Mouse (Mus musculus) kidney, adult 2 months (tissue): ENCODE measurements around the gene Ceacam10.

Experiments used
- CTCF ChIP-seq: fragments of 200-500 bp; conservative IDR thresholded peaks from 2 replicates; pipeline ENCODE4 v1.5.1; 2011; ENCODE audit warnings: low read depth, mild to moderate bottlenecking, control low read depth, low read length, moderate library complexity, mixed read lengths; ENCODE audit not compliant: insufficient read depth, insufficient read length
- POLR2A ChIP-seq: fragments of 200-500 bp; IDR thresholded peaks from one replicate; pipeline ENCODE4 v1.6.1; 2011; ENCODE audit warnings: low read depth, low read length, control low read depth

DNA sequence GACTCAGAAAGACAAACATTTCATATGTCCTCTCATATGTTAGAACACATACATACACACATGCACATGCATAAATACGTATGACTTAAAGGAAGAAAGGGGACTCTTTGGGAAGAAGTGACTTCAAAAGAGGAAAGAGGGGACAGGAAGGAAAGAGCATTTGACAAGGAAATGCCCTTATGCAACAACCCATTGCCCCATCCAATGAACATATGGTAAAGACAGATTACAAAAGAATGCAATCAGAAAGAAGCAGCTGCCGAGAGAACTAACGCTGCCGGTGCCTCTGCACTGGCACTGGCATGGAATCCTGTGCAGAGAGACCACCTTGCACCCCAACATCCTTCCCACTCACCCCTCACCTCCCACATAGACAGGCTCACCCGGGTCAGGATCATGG lies 23.5 kb upstream of the Ceacam10 start:
- no peak for TF ChIP-seq CTCF
- TF ChIP-seq POLR2A, result no peak
